Comparison of ENCODE assay signal across 1 mouse cellular context in the genomic region with DNA sequence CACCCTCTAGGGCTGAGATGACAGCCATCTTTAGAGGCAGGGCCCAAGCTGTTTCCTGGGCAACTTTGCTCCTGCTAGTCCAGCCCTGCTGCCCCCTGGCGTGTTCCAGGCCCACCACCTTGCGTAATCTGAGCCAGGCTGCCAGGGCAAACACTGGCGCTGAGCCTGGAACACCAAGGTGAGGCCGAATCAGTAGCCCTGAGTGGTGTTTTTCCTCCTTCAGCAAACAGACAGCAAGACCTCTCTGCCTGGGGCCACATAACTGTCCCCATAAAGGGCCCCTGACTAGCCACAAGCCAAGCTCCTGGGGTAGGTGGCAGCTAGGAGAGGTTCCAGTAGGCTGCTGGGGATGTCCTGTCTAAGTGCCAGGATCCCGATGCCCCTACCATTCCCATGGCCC.
TF ChIP-seq lines count a peak whose summit lies in the region.

No protein-coding gene starts in this region.

TF ChIP-seq in CH12.LX, 34 proteins besides CTCF, POLR2A, EP300 and RAD21:
- TF ChIP-seq ZMIZ1 (IDR thresholded peaks at IDR 0.05; ENCODE audit: low read depth, low read length), result no peak
- no peak for TF ChIP-seq CHD1 (IDR thresholded peaks at IDR 0.05; ENCODE audit: low read depth, low read length)
- TF ChIP-seq JUND (conservative IDR thresholded peaks at IDR 0.05; ENCODE audit: low read depth, low read length), result no peak
- no peak for TF ChIP-seq TBP (conservative IDR thresholded peaks at IDR 0.05; ENCODE audit: low read depth, low read length)
- no peak for TF ChIP-seq NRF1 (IDR thresholded peaks at IDR 0.05; ENCODE audit: low read depth, low read length)
- TF ChIP-seq BHLHE40 (IDR thresholded peaks at IDR 0.05; ENCODE audit: low read depth, low read length), result no peak
- no peak for TF ChIP-seq HCFC1 (IDR thresholded peaks at IDR 0.05; ENCODE audit: low read depth, low read length)
- no peak for TF ChIP-seq KAT2A (IDR thresholded peaks at IDR 0.05; ENCODE audit: insufficient replicate concordance, low read length)
- TF ChIP-seq JUN (IDR thresholded peaks at IDR 0.05; ENCODE audit: insufficient read depth, low read depth, low read length), result no peak
- no peak for TF ChIP-seq PAX5 (IDR thresholded peaks at IDR 0.05; ENCODE audit: low read length)
- TF ChIP-seq MAZ (IDR thresholded peaks at IDR 0.05; ENCODE audit: low read depth, low read length), result no peak
- no peak for TF ChIP-seq ZNF384 (IDR thresholded peaks at IDR 0.05; ENCODE audit: low read depth, low read length)
- TF ChIP-seq E2F4 (IDR thresholded peaks at IDR 0.05; ENCODE audit: insufficient replicate concordance, low read depth, low read length), result no peak
- no peak for TF ChIP-seq GABPA (IDR thresholded peaks at IDR 0.05; ENCODE audit: insufficient replicate concordance, low read depth, low read length)
- TF ChIP-seq USF2 (conservative IDR thresholded peaks at IDR 0.05; ENCODE audit: low read depth, low read length), result no peak
- TF ChIP-seq MYC (IDR thresholded peaks at IDR 0.05; ENCODE audit: low read depth, low read length), result no peak
- no peak for TF ChIP-seq TCF12 (IDR thresholded peaks at IDR 0.05; ENCODE audit: low read depth, low read length)
- TF ChIP-seq IRF4 (IDR thresholded peaks at IDR 0.05; ENCODE audit: low read depth, low read length), result no peak
- no peak for TF ChIP-seq SIN3A (IDR thresholded peaks at IDR 0.05; ENCODE audit: low read length)
